Mouse (Mus musculus) midbrain, postnatal 0 days (tissue): ENCODE data around the gene Rb1. TPM values are rescaled to one million over a fixed set of nuclear protein-coding genes. Genes with fewer than 3 reads are reported as not detected.

Source experiments
- ATAC-seq: fragments of 200-750 bp; cut with Nextera tagmentation; 2 replicates; pipeline ENCODE4 v1.8.0; 2017; ENCODE audit warnings: moderate number of reproducible peaks, mild to moderate bottlenecking, moderate TSS enrichment, moderate library complexity; ENCODE audit not compliant: low FRiP score
- DNase-seq: peaks from one replicate; pipeline ENCODE4 v3.0.0-alpha.2; 2015; ENCODE audit warnings: low spot score
- H3K27ac ChIP-seq: fragments of 300-500 bp; sonication (generic); 2 replicates; pipeline ENCODE4 v1.5.1; 2014; ENCODE audit warnings: low read depth, mild to moderate bottlenecking, low read length, mixed read lengths
- H3K27me3 ChIP-seq: fragments of 300-500 bp; sonication (generic); 2 replicates; pipeline ENCODE4 v1.6.1; 2014; ENCODE audit warnings: low read length, control low read depth, mixed read lengths; ENCODE audit not compliant: insufficient read depth
- H3K36me3 ChIP-seq: fragments of 300-500 bp; sonication (generic); 2 replicates; pipeline ENCODE4 v1.6.1; 2014; ENCODE audit warnings: low read length, control low read depth, mixed read lengths; ENCODE audit not compliant: insufficient read depth
- H3K4me1 ChIP-seq: fragments of 300-500 bp; sonication (generic); 2 replicates; pipeline ENCODE4 v1.6.1; 2014; ENCODE audit warnings: mild to moderate bottlenecking, control low read depth, antibody characterized with exemption, low read length, mixed read lengths; ENCODE audit not compliant: insufficient read depth
- H3K4me2 ChIP-seq: fragments of 300-500 bp; sonication (generic); 2 replicates; pipeline ENCODE4 v1.6.1; 2014; ENCODE audit warnings: low read depth, mild to moderate bottlenecking, low read length, mixed read lengths; ENCODE audit not compliant: poor library complexity, severe bottlenecking
- H3K4me3 ChIP-seq: fragments of 300-500 bp; sonication (generic); 2 replicates; pipeline ENCODE4 v1.5.1; 2014; ENCODE audit warnings: low read depth, mild to moderate bottlenecking, low read length, moderate library complexity
- H3K9ac ChIP-seq: fragments of 300-500 bp; sonication (generic); replicated peaks from 2 replicates; pipeline ENCODE4 v1.6.1; 2014; ENCODE audit warnings: mild to moderate bottlenecking, low read length, moderate library complexity, mixed read lengths; ENCODE audit not compliant: poor library complexity, severe bottlenecking
- H3K9me3 ChIP-seq: fragments of 300-500 bp; sonication (generic); 2 replicates; pipeline ENCODE4 v1.6.1; 2016; ENCODE audit warnings: low read length, control low read depth
- CTCF ChIP-seq: IDR thresholded peaks from 2 replicates; pipeline ENCODE4 v1.5.1; 2016; ENCODE audit warnings: antibody characterized with exemption, mild to moderate bottlenecking
- WGBS: fragments of 180-500 bp; shearing (Covaris S2); extraction: QIAGEN DNeasy Blood & Tissue Kit; methylation state at CpG from one replicate; pipeline ENCODE4 v1.1.7; 2014; 5-methylcytosine and 5-hydroxymethylcytosine counted together
- polyA plus RNA-seq: library from polyadenylated mRNA; unstranded; fragments of >200 nt; fragmentation: Nextera tagmentation; extraction: Ambion mirVana; gene quantifications from 2 replicates; pipeline ENCODE4 v1.2.1, GENCODE M21; 2015
- total RNA-seq: library from RNA; depleted of rRNA; stranded (reverse); fragments of >200 nt; gene quantifications from 2 replicates; pipeline ENCODE4 v1.2.3, GENCODE M21; 2014

Gene Rb1
- total and polyA plus RNA-seq, 2 experiments from 2014 or later = 17.3 to 32.7 TPM

DNA sequence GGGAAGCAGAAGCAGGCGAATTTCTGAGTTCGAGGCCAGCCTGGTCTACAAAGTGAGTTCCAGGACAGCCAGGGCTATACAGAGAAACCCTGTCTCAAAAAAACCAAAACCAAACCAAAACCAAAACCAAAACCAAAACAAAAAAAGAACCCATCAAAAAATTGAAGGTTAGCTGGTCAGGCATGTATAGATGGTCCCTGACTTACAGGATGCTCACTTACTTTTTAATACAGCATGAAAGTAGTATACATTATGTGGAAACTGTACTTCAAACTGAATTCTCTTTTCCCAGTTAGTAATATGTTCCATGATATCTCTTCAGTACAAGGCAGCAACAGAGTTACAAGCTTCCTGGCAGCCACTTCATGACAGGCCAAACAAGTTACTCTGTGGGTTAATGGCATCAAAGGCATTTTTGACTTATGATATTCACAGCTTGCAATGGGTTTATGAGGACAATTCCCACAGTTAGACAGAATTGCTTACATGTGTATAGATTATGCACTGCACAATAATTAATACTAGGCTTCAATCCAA lies 81.5 kb downstream of the Rb1 start:
- Histone ChIP-seq H3K27me3 (no peaks in the 10 kb centered on the region), H3K27ac (no peak overlapping the region), H3K4me2 (no peak overlapping the region), H3K36me3 (no peaks in the 10 kb centered on the region), H3K4me1 (no peaks in the 10 kb centered on the region), H3K9me3 (no peaks in the 10 kb centered on the region), H3K9ac (no peak overlapping the region), H3K4me3 (no peak overlapping the region)
- DNase-seq = no peak
- no peak for ATAC-seq
- 93% methylated on average over 2 of the region's 2 CpGs for WGBS
- TF ChIP-seq CTCF = no peak

DNA sequence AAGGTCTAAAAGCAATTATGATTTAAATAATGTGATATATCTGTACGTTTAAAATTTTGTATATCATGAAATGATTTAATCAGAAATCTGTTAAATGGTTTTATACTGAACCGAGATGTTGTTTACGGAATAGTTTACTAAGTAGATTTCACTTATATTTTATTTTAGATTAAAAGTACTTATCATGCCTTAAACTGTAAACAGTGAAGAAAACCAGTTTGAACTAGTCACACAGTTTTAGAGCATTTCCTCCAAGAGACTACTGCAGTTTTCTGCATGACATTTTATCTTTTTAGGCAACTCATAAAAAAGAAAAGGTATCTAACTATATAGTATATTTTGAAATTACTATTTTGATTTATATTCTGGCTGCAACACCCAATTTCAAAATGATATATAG lies 85.8 kb downstream of the Rb1 start:
- no peak overlapping the region for H3K4me2 ChIP-seq
- WGBS = 51% methylated on average over 3 of the region's 3 CpGs
- ATAC-seq = no peak
- H3K4me3 ChIP-seq = no peak overlapping the region; the same call in 1 of the 2 replicates
- TF ChIP-seq CTCF = no peak
- H3K36me3 ChIP-seq = no peaks in the 10 kb centered on the region
- peaks cover 3% of the 10 kb centered on the region; the same call in 1 of the 2 replicates for H3K4me1 ChIP-seq
- no peaks in the 10 kb centered on the region for H3K27me3 ChIP-seq
- H3K9me3 ChIP-seq = no peaks in the 10 kb centered on the region
- DNase-seq = no peak
- no peak overlapping the region for H3K9ac ChIP-seq
- H3K27ac ChIP-seq = no peak overlapping the region

DNA sequence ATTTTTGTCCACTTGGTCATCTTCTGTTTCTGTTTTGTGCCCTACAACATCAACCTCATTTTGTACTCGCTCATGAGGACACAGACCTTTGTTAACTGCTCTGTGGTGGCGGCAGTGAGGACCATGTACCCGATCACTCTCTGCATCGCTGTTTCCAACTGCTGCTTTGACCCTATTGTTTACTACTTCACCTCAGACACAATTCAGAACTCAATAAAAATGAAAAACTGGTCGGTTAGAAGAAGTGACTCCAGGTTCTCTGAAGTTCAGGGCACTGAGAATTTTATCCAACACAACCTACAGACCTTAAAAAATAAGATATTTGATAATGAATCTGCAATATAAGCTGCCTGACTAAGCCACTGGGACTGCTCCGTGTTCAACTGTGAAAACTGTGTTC lies 86.3 kb downstream of the Rb1 start:
- 10% methylated on average over 6 of the region's 6 CpGs for WGBS
- H3K4me3 ChIP-seq = peak overlapping the region; percentile 38
- DNase-seq = peak; percentile 23
- no peak overlapping the region for H3K9ac ChIP-seq
- no peak for TF ChIP-seq CTCF
- H3K4me2 ChIP-seq = peak overlapping the region; percentile 56
- peaks cover 3% of the 10 kb centered on the region; the same call in 1 of the 2 replicates for H3K4me1 ChIP-seq
- H3K9me3 ChIP-seq = no peaks in the 10 kb centered on the region
- no peak overlapping the region for H3K27ac ChIP-seq
- no peaks in the 10 kb centered on the region for H3K36me3 ChIP-seq
- ATAC-seq = no peak
- no peaks in the 10 kb centered on the region for H3K27me3 ChIP-seq

DNA sequence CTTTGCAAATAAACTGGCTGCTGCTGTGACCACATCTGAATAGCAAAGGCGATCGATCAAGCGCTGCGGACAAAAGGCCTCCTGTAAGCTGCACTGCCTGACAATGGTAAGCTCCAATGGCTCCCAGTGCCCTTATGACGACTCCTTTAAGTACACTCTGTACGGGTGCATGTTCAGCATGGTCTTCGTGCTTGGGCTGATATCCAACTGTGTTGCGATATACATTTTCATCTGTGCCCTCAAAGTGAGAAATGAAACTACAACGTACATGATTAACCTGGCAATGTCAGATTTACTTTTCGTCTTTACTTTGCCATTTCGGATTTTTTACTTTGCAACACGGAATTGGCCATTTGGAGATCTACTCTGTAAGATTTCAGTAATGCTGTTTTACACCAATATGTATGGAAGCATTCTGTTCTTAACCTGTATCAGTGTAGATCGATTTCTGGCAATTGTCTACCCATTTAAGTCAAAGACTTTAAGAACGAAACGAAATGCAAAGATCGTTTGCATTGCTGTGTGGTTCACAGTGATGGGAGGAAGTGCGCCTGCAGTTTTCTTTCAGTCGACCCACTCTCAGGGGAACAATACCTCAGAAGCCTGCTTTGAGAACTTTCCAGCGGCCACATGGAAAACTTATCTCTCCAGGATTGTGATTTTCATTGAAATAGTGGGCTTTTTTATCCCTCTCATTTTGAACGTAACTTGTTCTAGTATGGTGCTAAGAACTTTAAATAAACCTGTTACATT lies 86.9 kb downstream of the Rb1 start:
- Histone ChIP-seq H3K27me3 (no peaks in the 10 kb centered on the region), H3K9ac (peak overlapping the region; percentile 51), H3K4me1 (peaks cover 3% of the 10 kb centered on the region; the same call in 1 of the 2 replicates), H3K4me2 (peak overlapping the region; percentile 56), H3K36me3 (no peaks in the 10 kb centered on the region), H3K4me3 (peak overlapping the region; percentile 38), H3K27ac (peak overlapping the region; percentile 67), H3K9me3 (no peaks in the 10 kb centered on the region)
- 8% methylated on average over 20 of the region's 20 CpGs for WGBS
- DNase-seq (peak; percentile 67), ATAC-seq (peak; percentile 68; the same call in 1 of the 2 replicates)
- no peak for TF ChIP-seq CTCF

DNA sequence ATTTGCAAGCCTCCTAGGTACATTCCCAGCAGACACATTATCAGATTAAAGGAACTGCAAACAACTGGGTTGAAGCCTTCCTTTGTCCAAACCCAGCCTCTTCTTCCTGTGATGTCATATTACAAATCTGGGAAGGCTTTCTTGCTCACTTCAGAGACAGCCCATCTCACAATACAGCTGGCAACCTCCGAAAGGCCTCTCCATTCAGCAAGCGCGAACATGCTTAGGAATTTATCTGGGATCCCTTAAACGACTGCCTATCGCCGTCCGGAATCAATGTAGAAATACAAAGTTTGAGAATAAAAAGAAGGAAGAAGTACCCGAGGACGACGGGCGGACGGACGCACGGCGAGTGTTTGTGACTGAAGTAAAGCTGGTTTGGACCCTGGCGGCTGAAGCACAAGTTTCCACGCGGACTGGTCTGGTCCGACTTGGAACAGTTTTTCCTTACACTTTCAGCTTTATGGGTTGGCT lies 87.7 kb downstream of the Rb1 start, which contains the start of gene Lpar6:
Gene Lpar6 (plus strand): TSS at position 48 of the 474 bp plus-strand sequence.
- TF ChIP-seq CTCF = no peak
- H3K9ac ChIP-seq = peak within 1 kb of the TSS; percentile 51
- peak within 1 kb of the TSS; percentile 67 for H3K27ac ChIP-seq
- peaks cover 3% of the 10 kb centered on the region; the same call in 1 of the 2 replicates for H3K4me1 ChIP-seq
- DNase-seq (peak; percentile 72), ATAC-seq (peak; percentile 70)
- WGBS = 3% methylated on average over 19 of the region's 19 CpGs
- no peaks in the 10 kb centered on the region for H3K36me3 ChIP-seq
- H3K9me3 ChIP-seq = no peaks in the 10 kb centered on the region
- H3K4me2 ChIP-seq = peak within 1 kb of the TSS; percentile 56
- H3K4me3 ChIP-seq = peak within 1 kb of the TSS; percentile 38
- no peaks in the 10 kb centered on the region for H3K27me3 ChIP-seq
